Mouse (Mus musculus) CH12.LX (cell line): ENCODE measurements around the gene Thsd4.

Experiments
- CTCF ChIP-seq, 2 experiments: IDR thresholded peaks in 1 of 2; conservative IDR thresholded peaks in 1 of 2; 2 replicates each; pipeline ENCODE4 v1.5.1; 2011 to 2012; ENCODE audit warnings: low read depth in 2 of 2, low read length in 2 of 2, improper control_type of control experiment in 1 of 2, inconsistent platforms in 1 of 2, mild to moderate bottlenecking in 1 of 2, moderate library complexity in 1 of 2
- EP300 ChIP-seq: IDR thresholded peaks from 2 replicates; pipeline ENCODE4 v1.6.1; 2011; ENCODE audit warnings: low read length, improper control_type of control experiment
- ETS1 ChIP-seq: conservative IDR thresholded peaks from 2 replicates; pipeline ENCODE4 v1.6.1; 2012; ENCODE audit warnings: low read depth, mild to moderate bottlenecking, inconsistent platforms, low read length, improper control_type of control experiment, moderate library complexity
- MAFK ChIP-seq: IDR thresholded peaks from 2 replicates; pipeline ENCODE4 v1.6.1; 2011; ENCODE audit warnings: low read length, improper control_type of control experiment; ENCODE audit not compliant: insufficient replicate concordance
- MAX ChIP-seq: IDR thresholded peaks from 2 replicates; pipeline ENCODE4 v1.6.1; 2011; ENCODE audit warnings: low read length, improper control_type of control experiment
- MAZ ChIP-seq: IDR thresholded peaks from 2 replicates; pipeline ENCODE4 v1.6.1; 2012; ENCODE audit warnings: low read depth, mild to moderate bottlenecking, inconsistent platforms, low read length, improper control_type of control experiment, moderate library complexity
- MYC ChIP-seq: IDR thresholded peaks from 2 replicates; pipeline ENCODE4 v1.6.1; 2011; ENCODE audit warnings: low read depth, mild to moderate bottlenecking, improper control_type of control experiment, low read length
- NELFE ChIP-seq: IDR thresholded peaks from 2 replicates; pipeline ENCODE4 v1.6.1; 2011; ENCODE audit warnings: low read depth, low read length, improper control_type of control experiment
- PAX5 ChIP-seq: IDR thresholded peaks from 2 replicates; pipeline ENCODE4 v1.6.1; 2012; ENCODE audit warnings: low read length, inconsistent platforms, mixed read lengths
- POLR2A ChIP-seq: IDR thresholded peaks from 2 replicates; pipeline ENCODE4 v1.6.1; 2011; ENCODE audit warnings: low read depth, mild to moderate bottlenecking, improper control_type of control experiment, low read length
- POLR2AphosphoS2 ChIP-seq: IDR thresholded peaks from 2 replicates; pipeline ENCODE4 v1.6.1; 2011; ENCODE audit warnings: low read depth, low read length, improper control_type of control experiment
- RCOR1 ChIP-seq: conservative IDR thresholded peaks from 2 replicates; pipeline ENCODE4 v1.6.1; 2012; ENCODE audit warnings: low read depth, mild to moderate bottlenecking, inconsistent platforms, low read length, improper control_type of control experiment
- ZNF384 ChIP-seq: IDR thresholded peaks from 2 replicates; pipeline ENCODE4 v1.6.1; 2012; ENCODE audit warnings: low read depth, low read length, improper control_type of control experiment, inconsistent platforms

GRCm38 (mm10) chr9:59985900-59986572 lies 535.8 kb downstream of the Thsd4 start:
- TF ChIP-seq POLR2A (no peak), MAFK (no peak), PAX5 (no peak), NELFE (no peak), EP300 (no peak), ZNF384 (no peak), MYC (no peak), CTCF (conservative IDR thresholded peaks at IDR 0.05 in 1 of 2, IDR thresholded peaks at IDR 0.05 in 1 of 2; ENCODE audit: low read depth in 2 of 2, low read length in 2 of 2) (no peak), RCOR1 (no peak), ETS1 (no peak), MAZ (no peak), MAX (no peak), POLR2AphosphoS2 (no peak)
